Mouse (Mus musculus) stomach, postnatal 0 days (tissue): Measurements from ENCODE around the gene Atp6v0e. TPM values are rescaled to one million over a fixed set of nuclear protein-coding genes. Genes with fewer than 3 reads are reported as not detected.

Source experiments
- ATAC-seq: fragments of 200-750 bp; cut with Nextera tagmentation; 2 replicates; pipeline ENCODE4 v1.8.0; 2017; ENCODE audit not compliant: low FRiP score, low TSS enrichment
- DNase-seq: peaks from one replicate; pipeline ENCODE4 v3.0.0-alpha.2; 2016; ENCODE audit warnings: low spot score
- H3K27ac ChIP-seq: fragments of 300-500 bp; sonication (generic); replicated peaks from 2 replicates; pipeline ENCODE4 v1.5.1; 2014; ENCODE audit warnings: mild to moderate bottlenecking, control low read depth
- H3K27me3 ChIP-seq: fragments of 300-500 bp; sonication (generic); 2 replicates; pipeline ENCODE4 v1.6.1; 2014; ENCODE audit warnings: low read length; ENCODE audit not compliant: control insufficient read depth, insufficient read depth
- H3K36me3 ChIP-seq: fragments of 300-500 bp; sonication (generic); 2 replicates; pipeline ENCODE4 v1.6.1; 2014; ENCODE audit warnings: low read length, mixed read lengths; ENCODE audit not compliant: control insufficient read depth, insufficient read depth
- H3K4me1 ChIP-seq: fragments of 300-500 bp; sonication (generic); replicated peaks from 2 replicates; pipeline ENCODE4 v1.6.1; 2014; ENCODE audit warnings: antibody characterized with exemption; ENCODE audit not compliant: control insufficient read depth, insufficient read depth
- H3K4me2 ChIP-seq: fragments of 300-500 bp; sonication (generic); replicated peaks from 2 replicates; pipeline ENCODE4 v1.6.1; 2014; ENCODE audit warnings: low read depth, mild to moderate bottlenecking, control low read depth, moderate library complexity
- H3K4me3 ChIP-seq: fragments of 300-500 bp; sonication (generic); 2 replicates; pipeline ENCODE4 v1.5.1; 2014; ENCODE audit warnings: low read depth, low read length, control low read depth
- H3K9ac ChIP-seq: fragments of 300-500 bp; sonication (generic); 2 replicates; pipeline ENCODE4 v1.6.1; 2014; ENCODE audit warnings: mild to moderate bottlenecking, low read length, control low read depth, mixed read lengths
- H3K9me3 ChIP-seq: fragments of 300-500 bp; sonication (generic); 2 replicates; pipeline ENCODE4 v1.6.1; 2016; ENCODE audit warnings: low read length; ENCODE audit not compliant: control insufficient read depth
- CTCF ChIP-seq: IDR thresholded peaks from 2 replicates; pipeline ENCODE4 v1.5.1; 2016; ENCODE audit warnings: antibody characterized with exemption, low read depth, mild to moderate bottlenecking, moderate library complexity
- EP300 ChIP-seq: optimal IDR thresholded peaks from 2 replicates; pipeline ENCODE3; 2016; ENCODE audit warnings: antibody characterized with exemption
- WGBS: fragments of 180-500 bp; shearing (Covaris S2); extraction: QIAGEN DNeasy Blood & Tissue Kit; methylation state at CpG from one replicate; pipeline ENCODE4 v1.1.7; 2014; 5-methylcytosine and 5-hydroxymethylcytosine counted together
- polyA plus RNA-seq: library from polyadenylated mRNA; unstranded; fragments of >200 nt; fragmentation: Nextera tagmentation; extraction: Ambion mirVana; gene quantifications from 2 replicates; pipeline ENCODE4 v1.2.1, GENCODE M21; 2015

Gene Atp6v0e
- polyA plus RNA-seq, 1 experiment from 2014 or later: 334 TPM

DNA sequence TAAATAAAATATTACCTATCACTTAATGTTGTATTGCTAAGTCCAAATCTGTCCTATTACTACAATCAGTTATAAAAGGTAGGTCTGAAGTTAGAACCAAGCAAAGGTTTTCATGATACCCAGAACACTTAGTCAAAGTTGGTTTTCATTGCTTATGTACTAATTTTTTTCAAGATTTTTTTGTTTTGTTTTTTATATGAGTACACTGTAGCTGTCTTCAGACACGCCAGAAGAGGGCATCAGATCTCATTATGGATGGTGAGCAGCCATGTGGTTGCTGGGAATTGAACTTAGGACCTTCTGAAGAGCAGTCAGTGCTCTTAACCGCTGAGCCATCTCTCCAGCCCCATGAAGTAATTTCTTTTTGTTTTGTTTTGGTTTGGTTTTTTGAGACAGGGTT is 54.8 kb downstream of the Atp6v0e start:
- H3K9me3 ChIP-seq: no peaks in the 10 kb centered on the region
- H3K9ac ChIP-seq: no peak overlapping the region
- no peak for TF ChIP-seq EP300
- peak; percentile 33 for TF ChIP-seq CTCF
- H3K4me1 ChIP-seq: no peaks in the 10 kb centered on the region
- DNase-seq (no peak), ATAC-seq (no peak)
- no peak overlapping the region for H3K27ac ChIP-seq
- 83% methylated on average over 2 of the region's 2 CpGs for WGBS
- H3K27me3 ChIP-seq: no peaks in the 10 kb centered on the region
- H3K4me2 ChIP-seq: no peak overlapping the region
- no peak overlapping the region for H3K4me3 ChIP-seq
- H3K36me3 ChIP-seq: no peaks in the 10 kb centered on the region

DNA sequence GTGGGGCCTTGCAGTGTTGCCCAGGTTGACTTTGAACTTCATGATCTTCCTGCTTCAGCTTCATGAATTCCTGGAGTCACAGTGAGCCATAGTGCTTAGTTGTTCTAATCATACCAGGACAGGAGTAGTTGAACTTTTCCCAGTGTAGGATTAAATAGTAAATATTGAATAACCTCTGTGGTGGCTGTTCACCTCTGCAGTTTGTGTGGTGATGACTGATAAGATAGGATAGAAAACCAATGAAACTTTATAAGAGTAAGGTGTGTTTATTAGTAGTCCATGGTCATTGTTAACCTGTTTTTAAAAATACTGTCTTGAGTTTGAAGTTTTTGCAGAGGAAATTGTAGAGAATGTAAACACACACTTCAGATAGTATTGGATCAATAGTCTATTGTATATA is 56.4 kb downstream of the Atp6v0e start:
- H3K4me2 ChIP-seq: no peak overlapping the region
- ATAC-seq (no peak), DNase-seq (no peak)
- H3K27ac ChIP-seq: no peak overlapping the region
- H3K9ac ChIP-seq: no peak overlapping the region
- TF ChIP-seq EP300: no peak
- TF ChIP-seq CTCF: no peak
- no peaks in the 10 kb centered on the region for H3K27me3 ChIP-seq
- no peaks in the 10 kb centered on the region for H3K9me3 ChIP-seq
- no peaks in the 10 kb centered on the region for H3K4me1 ChIP-seq
- H3K4me3 ChIP-seq: no peak overlapping the region
- no peaks in the 10 kb centered on the region for H3K36me3 ChIP-seq

GRCm38 (mm10) chr17:26721802-26722201 is 58.8 kb downstream of the Atp6v0e start:
- Histone ChIP-seq H3K4me3 (no peak overlapping the region), H3K4me2 (no peak overlapping the region), H3K27ac (no peak overlapping the region), H3K4me1 (no peaks in the 10 kb centered on the region), H3K9me3 (no peaks in the 10 kb centered on the region), H3K9ac (no peak overlapping the region), H3K27me3 (no peaks in the 10 kb centered on the region), H3K36me3 (no peaks in the 10 kb centered on the region)
- 70% methylated on average over 2 of the region's 2 CpGs for WGBS
- no peak for TF ChIP-seq CTCF
- TF ChIP-seq EP300: no peak
- ATAC-seq: no peak
- no peak for DNase-seq

DNA sequence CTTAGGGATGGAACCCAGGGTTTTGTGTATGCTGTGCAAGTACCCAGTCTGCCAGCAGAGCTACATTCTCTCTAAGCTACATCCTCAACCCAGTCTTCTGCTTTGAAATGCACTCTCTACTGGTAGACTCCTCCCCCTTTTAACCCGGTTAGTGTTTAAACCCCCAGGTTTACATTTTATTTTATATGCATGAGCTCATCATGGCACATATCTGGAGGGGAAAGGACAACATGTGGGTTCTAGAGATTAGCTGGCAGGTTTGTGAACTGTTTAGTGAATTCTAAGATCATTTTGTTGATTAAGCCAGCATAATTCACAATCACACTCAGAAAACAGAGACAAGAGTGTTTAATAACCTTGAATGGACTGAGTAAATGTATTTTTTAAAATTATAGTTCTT is 61.8 kb downstream of the Atp6v0e start:
- no peaks in the 10 kb centered on the region for H3K36me3 ChIP-seq
- no peak overlapping the region for H3K27ac ChIP-seq
- ATAC-seq (no peak), DNase-seq (no peak)
- no peak overlapping the region for H3K9ac ChIP-seq
- no peaks in the 10 kb centered on the region for H3K9me3 ChIP-seq
- no peaks in the 10 kb centered on the region for H3K27me3 ChIP-seq
- H3K4me2 ChIP-seq: no peak overlapping the region
- no peak overlapping the region for H3K4me3 ChIP-seq
- TF ChIP-seq EP300 (no peak), CTCF (no peak)
- 24% methylated on average over 1 of the region's 1 CpGs for WGBS
- H3K4me1 ChIP-seq: no peaks in the 10 kb centered on the region

GRCm38 (mm10) chr17:26726674-26727073 is 63.6 kb downstream of the Atp6v0e start:
- Histone ChIP-seq H3K27ac (no peak overlapping the region), H3K9me3 (no peaks in the 10 kb centered on the region), H3K4me3 (no peak overlapping the region), H3K4me1 (no peaks in the 10 kb centered on the region), H3K4me2 (no peak overlapping the region), H3K36me3 (no peaks in the 10 kb centered on the region), H3K9ac (no peak overlapping the region), H3K27me3 (no peaks in the 10 kb centered on the region)
- ATAC-seq: no peak
- TF ChIP-seq CTCF (no peak), EP300 (no peak)
- WGBS: 69% methylated on average over 1 of the region's 1 CpGs
- DNase-seq: no peak

- ATAC-seq (no peak), DNase-seq (no peak)
- no peaks in the 10 kb centered on the region for H3K4me1 ChIP-seq
- H3K9me3 ChIP-seq: no peaks in the 10 kb centered on the region
- WGBS: 57% methylated on average over 3 of the region's 3 CpGs
- H3K27me3 ChIP-seq: no peaks in the 10 kb centered on the region
- H3K4me2 ChIP-seq: no peak overlapping the region
- no peak overlapping the region for H3K9ac ChIP-seq
- H3K27ac ChIP-seq: no peak overlapping the region
- no peak overlapping the region for H3K4me3 ChIP-seq
- no peaks in the 10 kb centered on the region for H3K36me3 ChIP-seq
- no peak for TF ChIP-seq EP300
- no peak for TF ChIP-seq CTCF
These were observed 64.2 kb downstream of the Atp6v0e start for GRCm38 (mm10) chr17:26727110-26727755.
